ENCODE assay signal across 7 mouse cellular contexts in the genomic region with DNA sequence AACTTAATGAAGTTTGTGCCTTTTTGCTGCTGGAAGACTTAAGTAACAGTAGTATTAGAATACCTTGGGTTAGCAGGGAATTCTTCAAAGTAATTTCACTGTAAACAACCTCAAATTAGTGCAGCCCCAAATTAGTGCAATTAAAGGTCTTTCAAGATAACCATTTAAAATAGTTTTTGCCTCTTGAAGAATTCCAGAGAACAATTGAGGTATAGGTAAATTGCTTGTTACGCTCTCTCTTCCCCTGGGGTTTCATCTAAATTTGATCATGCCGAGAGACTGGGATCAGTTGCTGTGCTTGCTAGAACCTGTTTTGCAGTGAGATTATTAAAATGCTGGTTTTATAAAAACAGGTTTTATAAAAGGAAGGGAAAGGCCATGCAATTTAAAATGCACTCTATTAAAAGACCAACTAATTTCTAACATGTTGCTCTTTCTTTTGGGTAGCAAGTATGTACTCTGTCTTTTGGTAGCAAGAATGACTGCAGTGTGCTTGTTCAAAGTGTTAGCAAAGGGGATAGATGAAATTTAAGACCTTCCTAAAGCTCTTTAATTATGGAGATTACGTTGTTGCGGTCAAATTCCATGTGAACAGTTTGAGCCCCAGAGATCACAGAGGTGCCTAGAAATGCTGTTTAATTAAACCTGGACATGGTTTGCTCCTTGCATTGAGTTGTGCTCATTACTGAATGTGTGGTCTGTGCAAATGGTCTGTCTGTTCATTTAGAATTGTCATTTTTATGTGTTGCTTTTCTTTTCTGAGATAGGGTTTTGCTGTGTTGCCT. TPM values are rescaled to one million over a fixed set of nuclear protein-coding genes. Genes with fewer than 3 reads are reported as not detected.
DNase-seq lines count a peak whose midpoint lies in the region; ATAC-seq and TF ChIP-seq lines count a peak whose summit lies in the region.

No protein-coding gene starts in this region.

- no peak for TF ChIP-seq CTCF in embryonic fibroblast, embryonic 13.5 days (IDR thresholded peaks at IDR 0.05; ENCODE audit: borderline replicate concordance, insufficient read depth, low read length)
- TF ChIP-seq CTCF in intestine, postnatal 0 days (IDR thresholded peaks at IDR 0.05; ENCODE audit: low read depth): no peak

- TF ChIP-seq POLR2A in embryonic fibroblast, embryonic 13.5 days (IDR thresholded peaks at IDR 0.05; ENCODE audit: low read depth, low read length): no peak

- no peak overlapping the region for H3K27ac ChIP-seq in lung, embryonic 15.5 days
- no peak overlapping the region for H3K27ac ChIP-seq in embryonic fibroblast, embryonic 13.5 days (ENCODE audit: insufficient read depth, low read length)
- H3K27ac ChIP-seq in intestine, postnatal 0 days (ENCODE audit: low read depth, low read length): no peak overlapping the region
- H3K27ac ChIP-seq in neural tube, embryonic 15.5 days (replicated peaks): no peak overlapping the region

- H3K9me3 ChIP-seq in lung, embryonic 15.5 days: no peaks in the 10 kb centered on the region
- H3K9me3 ChIP-seq in intestine, postnatal 0 days (ENCODE audit: control insufficient read depth): no peaks in the 10 kb centered on the region
- no peaks in the 10 kb centered on the region for H3K9me3 ChIP-seq in neural tube, embryonic 15.5 days (replicated peaks)

- peaks cover 14% of the 10 kb centered on the region for H3K4me1 ChIP-seq in lung, embryonic 15.5 days
- H3K4me1 ChIP-seq in embryonic fibroblast, embryonic 13.5 days (ENCODE audit: control insufficient read depth, insufficient read depth, low read length): no peaks in the 10 kb centered on the region; the same call in 1 of the 2 replicates
- no peaks in the 10 kb centered on the region for H3K4me1 ChIP-seq in intestine, postnatal 0 days (replicated peaks; ENCODE audit: control insufficient read depth, insufficient read depth, low read length)
- peaks cover 19% of the 10 kb centered on the region for H3K4me1 ChIP-seq in neural tube, embryonic 15.5 days

- intact Hi-C loops in gastrocnemius, postnatal 36 days (cut with DNase I): no loop called here

- DNase-seq in lung, postnatal 10 days: no peak
- DNase-seq in gastrocnemius, postnatal 36 days: no peak
- no peak for DNase-seq in left cerebral cortex, adult 18-20 months (ENCODE audit: low spot score in 2 of 2)

- H3K4me2 ChIP-seq in lung, embryonic 15.5 days: peak overlapping the region; percentile 75
- peak overlapping the region; percentile 91 for H3K4me2 ChIP-seq in intestine, postnatal 0 days (replicated peaks; ENCODE audit: low read depth)
- peak overlapping the region; percentile 71 for H3K4me2 ChIP-seq in neural tube, embryonic 15.5 days

- H3K27me3 ChIP-seq in lung, embryonic 15.5 days: no peaks in the 10 kb centered on the region
- H3K27me3 ChIP-seq in intestine, postnatal 0 days (replicated peaks; ENCODE audit: control insufficient read depth, insufficient read depth, low read length): no peaks in the 10 kb centered on the region
- no peaks in the 10 kb centered on the region for H3K27me3 ChIP-seq in neural tube, embryonic 15.5 days (replicated peaks)

- H3K4me3 ChIP-seq in lung, embryonic 15.5 days: peak overlapping the region; percentile 87
- H3K4me3 ChIP-seq in embryonic fibroblast, embryonic 13.5 days (ENCODE audit: insufficient read depth, low read length): peak overlapping the region; percentile 88
- peak overlapping the region; percentile 84 for H3K4me3 ChIP-seq in intestine, postnatal 0 days (ENCODE audit: low read depth, low read length)
- H3K4me3 ChIP-seq in neural tube, embryonic 15.5 days (replicated peaks): peak overlapping the region; percentile 97

- WGBS in lung, embryonic 15.5 days: 70% methylated on average over 4 of the region's 4 CpGs
- 79% methylated on average over 4 of the region's 4 CpGs for WGBS in intestine, postnatal 0 days
- 33% methylated on average over 4 of the region's 4 CpGs for WGBS in neural tube, embryonic 15.5 days

- H3K36me3 ChIP-seq in lung, embryonic 15.5 days: no peaks in the 10 kb centered on the region
- H3K36me3 ChIP-seq in intestine, postnatal 0 days (ENCODE audit: control insufficient read depth, insufficient read depth): no peaks in the 10 kb centered on the region
- H3K36me3 ChIP-seq in neural tube, embryonic 15.5 days: no peaks in the 10 kb centered on the region

- peak overlapping the region; percentile 71 for H3K9ac ChIP-seq in lung, embryonic 15.5 days
- no peak overlapping the region for H3K9ac ChIP-seq in intestine, postnatal 0 days (ENCODE audit: low read depth, low read length)
- H3K9ac ChIP-seq in neural tube, embryonic 15.5 days (replicated peaks): 0 out of 2 replicates have a peak overlapping the region, but pooled peaks have one; percentile 3

- no peak for ATAC-seq in lung, embryonic 15.5 days (ENCODE audit: borderline replicate concordance, extremely low read depth, low FRiP score, low TSS enrichment)
- no peak for ATAC-seq in intestine, postnatal 0 days
- no peak for ATAC-seq in neural tube, embryonic 15.5 days (ENCODE audit: low FRiP score)

RNA-seq across cellular contexts. Expression of a gene that starts 1.7 kb away (rescaled TPM):
- 9.5 and 10.5 TPM in 2 replicates for polyA plus RNA-seq in lung, embryonic 15.5 days (2015; fragmentation: Nextera tagmentation; extraction: Ambion mirVana)
- polyA plus RNA-seq in embryonic fibroblast, embryonic 13.5 days (2011; ENCODE audit: insufficient read length, low read depth, missing spikeins): 24.3 and 24.8 TPM in 2 replicates
- 2.8 and 3.3 TPM in 2 replicates for polyA plus RNA-seq in intestine, postnatal 0 days (2015; fragmentation: Nextera tagmentation; extraction: Ambion mirVana)
- polyA plus RNA-seq in neural tube, embryonic 15.5 days (2015; fragmentation: Nextera tagmentation; extraction: Ambion mirVana): 14.1 and 16.0 TPM in 2 replicates
- 10 to 100 TPM; 12.0 to 14.3 TPM for total RNA-seq in gastrocnemius, postnatal 36 days (2021)
- total RNA-seq in left cerebral cortex, adult 18-20 months (2021): 10 to 100 TPM; 94.0 to 100.0 TPM
